Mouse (Mus musculus) CH12.LX (cell line): ENCODE results near the gene Mrpl14. TPM values are rescaled to one million over a fixed set of nuclear protein-coding genes. Genes with fewer than 3 reads are reported as not detected.
A peak's percentile ranks its signal among the peaks of the same experiment; 100 is the strongest.

Experiments used
- DNase-seq: peaks from one replicate; pipeline ENCODE4 v3.0.0-alpha.2; 2013; ENCODE audit errors: extremely low read depth
- H3K27ac ChIP-seq: 2 replicates; pipeline ENCODE4 v1.5.1; 2012; ENCODE audit warnings: low read depth, mild to moderate bottlenecking, control low read depth, moderate library complexity; ENCODE audit not compliant: insufficient read depth
- H3K27me3 ChIP-seq: replicated peaks from 2 replicates; pipeline ENCODE3; 2012; ENCODE audit warnings: inconsistent platforms
- H3K36me3 ChIP-seq, 2 experiments: replicated peaks in 1 of 2; 2 replicates each; pipeline versions ENCODE3 to v1.6.1; 2012; ENCODE audit warnings: inconsistent platforms in 1 of 2, low read length in 1 of 2, mild to moderate bottlenecking in 1 of 2, mixed read lengths in 1 of 2, moderate library complexity in 1 of 2; ENCODE audit not compliant: control insufficient read depth in 1 of 2, insufficient read depth in 1 of 2
- H3K4me1 ChIP-seq, 2 experiments: 2 replicates each; pipeline ENCODE4 v1.6.1; 2012; ENCODE audit warnings: inconsistent platforms in 1 of 2, moderate library complexity in 1 of 2; ENCODE audit not compliant: insufficient read depth in 2 of 2, control insufficient read depth in 1 of 2
- H3K4me2 ChIP-seq: 2 replicates; pipeline ENCODE4 v1.6.1; 2012; ENCODE audit warnings: low read depth, mild to moderate bottlenecking, control low read depth; ENCODE audit not compliant: poor library complexity, insufficient read depth, severe bottlenecking
- H3K4me3 ChIP-seq, 3 experiments: fragments of 150-350 bp in 1 of 3; sonication (generic) in 1 of 3; replicated peaks in 1 of 3; 2 replicates each; pipeline versions ENCODE3 to v1.5.1; 2011 to 2012; ENCODE audit warnings: low read depth in 2 of 3, low read length in 2 of 3, mild to moderate bottlenecking in 2 of 3, moderate library complexity in 2 of 3, control low read depth in 1 of 3, improper control_type of control experiment in 1 of 3, inconsistent platforms in 1 of 3, mixed read lengths in 1 of 3; ENCODE audit not compliant: poor library complexity in 1 of 3
- H3K79me2 ChIP-seq: replicated peaks from 2 replicates; pipeline ENCODE4 v1.6.1; 2012; ENCODE audit warnings: mild to moderate bottlenecking, moderate library complexity; ENCODE audit not compliant: control insufficient read depth, poor library complexity, insufficient read depth, severe bottlenecking; ENCODE audit errors: extremely low read depth
- H3K9ac ChIP-seq: 2 replicates; pipeline ENCODE4 v1.6.1; 2012; ENCODE audit warnings: low read depth, mild to moderate bottlenecking, control low read depth, moderate library complexity; ENCODE audit not compliant: insufficient read depth
- H3K9me3 ChIP-seq: replicated peaks from 2 replicates; pipeline ENCODE3; 2012; ENCODE audit warnings: low read length, inconsistent platforms, mixed read lengths
- BHLHE40 ChIP-seq: IDR thresholded peaks from 2 replicates; pipeline ENCODE4 v1.6.1; 2011; ENCODE audit warnings: mild to moderate bottlenecking, low read depth, low read length, improper control_type of control experiment
- CHD1 ChIP-seq: IDR thresholded peaks from 2 replicates; pipeline ENCODE4 v1.6.1; 2012; ENCODE audit warnings: low read depth, low read length, improper control_type of control experiment, inconsistent platforms
- CHD2 ChIP-seq: IDR thresholded peaks from 2 replicates; pipeline ENCODE4 v1.6.1; 2011; ENCODE audit warnings: low read length, improper control_type of control experiment
- CTCF ChIP-seq, 2 experiments: IDR thresholded peaks in 1 of 2; conservative IDR thresholded peaks in 1 of 2; 2 replicates each; pipeline ENCODE4 v1.5.1; 2011 to 2012; ENCODE audit warnings: low read depth in 2 of 2, low read length in 2 of 2, improper control_type of control experiment in 1 of 2, inconsistent platforms in 1 of 2, mild to moderate bottlenecking in 1 of 2, moderate library complexity in 1 of 2
- ELF1 ChIP-seq: IDR thresholded peaks from 2 replicates; pipeline ENCODE4 v1.6.1; 2014; ENCODE audit warnings: low read depth, mild to moderate bottlenecking, inconsistent platforms, low read length, improper control_type of control experiment
- EP300 ChIP-seq: IDR thresholded peaks from 2 replicates; pipeline ENCODE4 v1.6.1; 2011; ENCODE audit warnings: low read length, improper control_type of control experiment
- ETS1 ChIP-seq: conservative IDR thresholded peaks from 2 replicates; pipeline ENCODE4 v1.6.1; 2012; ENCODE audit warnings: low read depth, mild to moderate bottlenecking, inconsistent platforms, low read length, improper control_type of control experiment, moderate library complexity
- GABPA ChIP-seq: IDR thresholded peaks from 2 replicates; pipeline ENCODE4 v1.6.1; 2012; ENCODE audit warnings: low read depth, low read length, improper control_type of control experiment, inconsistent platforms; ENCODE audit not compliant: insufficient replicate concordance
- HCFC1 ChIP-seq: IDR thresholded peaks from 2 replicates; pipeline ENCODE4 v1.6.1; 2012; ENCODE audit warnings: low read depth, mild to moderate bottlenecking, inconsistent platforms, low read length, improper control_type of control experiment
- KAT2A ChIP-seq: IDR thresholded peaks from 2 replicates; pipeline ENCODE4 v1.6.1; 2012; ENCODE audit warnings: low read length, improper control_type of control experiment, inconsistent platforms; ENCODE audit not compliant: insufficient replicate concordance
- MAX ChIP-seq: IDR thresholded peaks from 2 replicates; pipeline ENCODE4 v1.6.1; 2011; ENCODE audit warnings: low read length, improper control_type of control experiment
- MAZ ChIP-seq: IDR thresholded peaks from 2 replicates; pipeline ENCODE4 v1.6.1; 2012; ENCODE audit warnings: low read depth, mild to moderate bottlenecking, inconsistent platforms, low read length, improper control_type of control experiment, moderate library complexity
- MEF2A ChIP-seq: IDR thresholded peaks from 2 replicates; pipeline ENCODE4 v1.6.1; 2014; ENCODE audit warnings: low read depth, mild to moderate bottlenecking, inconsistent platforms, low read length, improper control_type of control experiment, borderline replicate concordance
- MXI1 ChIP-seq: IDR thresholded peaks from 2 replicates; pipeline ENCODE4 v1.6.1; 2011; ENCODE audit warnings: mild to moderate bottlenecking, low read depth, low read length, improper control_type of control experiment
- NELFE ChIP-seq: IDR thresholded peaks from 2 replicates; pipeline ENCODE4 v1.6.1; 2011; ENCODE audit warnings: low read depth, low read length, improper control_type of control experiment
- PAX5 ChIP-seq: IDR thresholded peaks from 2 replicates; pipeline ENCODE4 v1.6.1; 2012; ENCODE audit warnings: low read length, inconsistent platforms, mixed read lengths
- POLR2AphosphoS2 ChIP-seq: IDR thresholded peaks from 2 replicates; pipeline ENCODE4 v1.6.1; 2011; ENCODE audit warnings: low read depth, low read length, improper control_type of control experiment
- SMC3 ChIP-seq: IDR thresholded peaks from 2 replicates; pipeline ENCODE4 v1.6.1; 2011; ENCODE audit warnings: low read depth, low read length, improper control_type of control experiment
- TBP ChIP-seq: conservative IDR thresholded peaks from 2 replicates; pipeline ENCODE4 v1.6.1; 2011; ENCODE audit warnings: low read depth, low read length, improper control_type of control experiment
- TCF12 ChIP-seq: IDR thresholded peaks from 2 replicates; pipeline ENCODE4 v1.6.1; 2014; ENCODE audit warnings: low read depth, mild to moderate bottlenecking, inconsistent platforms, low read length, improper control_type of control experiment
- USF1 ChIP-seq: IDR thresholded peaks from 2 replicates; pipeline ENCODE4 v1.6.1; 2014; ENCODE audit warnings: low read depth, mild to moderate bottlenecking, inconsistent platforms, low read length, improper control_type of control experiment
- ZC3H11A ChIP-seq: IDR thresholded peaks from 2 replicates; pipeline ENCODE4 v1.6.1; 2012; ENCODE audit warnings: low read depth, mild to moderate bottlenecking, inconsistent platforms, low read length, improper control_type of control experiment
- ZMIZ1 ChIP-seq: IDR thresholded peaks from 2 replicates; pipeline ENCODE4 v1.6.1; 2012; ENCODE audit warnings: low read depth, mild to moderate bottlenecking, inconsistent platforms, low read length, improper control_type of control experiment
- dilution Hi-C: fragments of 300-500 bp; cut with MboI; formaldehyde crosslinking; loops from 2 replicates; pipeline ENCODE4 v1.14.3; 2020; ENCODE audit warnings: low sequenced_read_pairs; ENCODE audit not compliant: extremely low pct_unique_long_range_greater_than_20kb, extremely low pct_ligation_motif_present
- in situ Hi-C: fragments of 300-500 bp; cut with MboI; formaldehyde crosslinking; loops from 3 replicates; pipeline ENCODE4 v1.14.3; 2019; ENCODE audit warnings: low sequenced_read_pairs, low pct_ligation_motif_present, low pct_unique_long_range_greater_than_20kb, mixed read lengths
- polyA plus RNA-seq: library from polyadenylated mRNA; unstranded; fragments of >175 nt; gene quantifications from 2 replicates; pipeline ENCODE4 v1.2.1, GENCODE M21; 2012; ENCODE audit warnings: low read depth; ENCODE audit not compliant: insufficient read length
- total RNA-seq, 2 experiments: library from RNA; depleted of rRNA; stranded (reverse); fragments of 300-350 nt in 1 of 2; fragments of >200 nt in 1 of 2; gene quantifications; 2 replicates each; pipeline ENCODE4 v1.2.3; 2012 to 2014

Mrpl14 gene
- total and polyA plus RNA-seq, 3 experiments: 46.1 to 62.5 (median 56.9) TPM

DNA sequence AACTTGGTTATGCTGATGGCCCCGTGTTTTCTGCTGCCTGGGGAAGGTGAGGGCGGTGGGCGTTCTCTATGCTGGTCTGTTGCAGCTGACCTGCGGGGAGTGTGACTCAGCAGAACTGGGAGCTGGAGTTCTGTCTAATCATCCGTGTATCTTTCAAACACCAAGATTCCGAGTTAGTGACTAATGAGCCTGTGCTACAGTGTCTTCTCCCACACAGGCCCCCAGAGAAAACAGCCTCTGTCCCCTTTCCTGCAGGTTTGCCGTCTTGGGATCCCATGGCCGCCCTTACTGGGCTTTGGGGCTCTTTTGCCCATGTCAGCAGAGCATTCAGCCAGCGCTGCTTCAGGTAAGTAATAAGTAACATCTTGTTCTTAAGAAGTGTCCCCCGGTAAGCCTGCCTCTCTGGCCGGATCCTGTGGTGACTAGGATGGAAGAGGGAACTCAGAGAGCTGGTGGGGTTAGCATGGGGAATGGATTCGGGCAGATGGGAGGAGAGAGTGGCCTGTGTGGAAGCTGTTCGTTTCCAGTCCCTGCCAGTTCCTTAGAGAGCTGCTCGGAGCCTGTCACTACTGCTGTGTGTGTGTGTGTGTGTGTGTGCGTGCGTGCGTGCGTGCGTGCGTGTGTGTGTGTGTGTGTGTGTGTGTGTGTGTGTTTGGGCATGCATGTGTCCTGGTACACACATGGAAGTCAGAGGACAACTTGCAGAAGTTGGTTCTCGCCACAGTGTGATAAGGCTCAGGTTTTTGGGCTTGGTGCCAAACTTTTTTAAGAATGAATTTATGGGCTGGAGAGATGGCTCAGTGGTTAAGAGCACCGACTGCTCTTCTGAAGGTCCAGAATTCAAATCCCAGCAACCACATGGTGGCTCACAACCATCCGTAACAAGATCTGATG, 9.4 kb downstream of the Mrpl14 start:
- no peaks in the 10 kb centered on the region for H3K27me3 ChIP-seq
- no peak for TF ChIP-seq MXI1
- TF ChIP-seq CHD2: no peak
- TF ChIP-seq USF1: no peak
- TF ChIP-seq MAZ: no peak
- TF ChIP-seq SMC3: no peak
- TF ChIP-seq CTCF (conservative IDR thresholded peaks at IDR 0.05 in 1 of 2, IDR thresholded peaks at IDR 0.05 in 1 of 2; ENCODE audit: low read depth in 2 of 2, low read length in 2 of 2): no peak
- TF ChIP-seq ETS1: peak; percentile 28
- TF ChIP-seq POLR2AphosphoS2: no peak
- no peak for TF ChIP-seq CHD1
- no peak for TF ChIP-seq ZC3H11A
- no peak for TF ChIP-seq NELFE
- no peak for TF ChIP-seq PAX5
- no peak for TF ChIP-seq ZMIZ1
- TF ChIP-seq BHLHE40: peak; percentile 15; the same call in 1 of the 2 replicates
- no peak overlapping the region for H3K4me3 ChIP-seq
- H3K9ac ChIP-seq: no peak overlapping the region
- no peak overlapping the region for H3K27ac ChIP-seq
- H3K4me1 ChIP-seq: peaks cover 16 to 46% of the 10 kb centered on the region in 2 experiments
- in situ Hi-C loops: no loop called here
- no peaks in the 10 kb centered on the region for H3K9me3 ChIP-seq
- no peaks in the 10 kb centered on the region; the same call in 1 of the 2 replicates for H3K79me2 ChIP-seq
- H3K36me3 ChIP-seq: peaks cover 9 to 42% of the 10 kb centered on the region in 2 experiments
- dilution Hi-C loops: no loop called here
- DNase-seq: no peak
- H3K4me2 ChIP-seq: no peak overlapping the region

DNA sequence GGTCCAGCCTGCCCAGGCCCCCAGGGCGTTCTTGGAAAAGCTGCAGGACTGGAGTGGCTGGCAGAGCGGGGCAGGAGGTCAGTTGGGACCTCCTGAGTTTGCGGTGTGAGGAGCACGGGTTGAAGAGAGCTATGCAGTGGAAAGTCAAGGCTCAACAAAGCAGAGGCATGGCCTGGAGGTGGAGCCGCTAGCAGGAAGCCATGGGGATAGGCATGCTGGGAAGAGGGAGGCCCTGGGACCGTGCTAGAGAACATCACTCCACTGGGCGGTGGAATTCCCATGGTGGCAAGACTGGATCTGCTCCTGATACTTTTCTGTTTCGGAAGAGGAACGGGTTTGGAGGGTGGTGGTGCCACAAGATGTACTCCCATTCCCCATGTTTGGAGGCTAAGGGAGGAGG, 10.9 kb downstream of the Mrpl14 start:
- dilution Hi-C loops: no loop called here
- H3K4me3 ChIP-seq: no peak overlapping the region
- H3K4me2 ChIP-seq: no peak overlapping the region
- peaks cover 9 to 38% of the 10 kb centered on the region in 2 experiments for H3K36me3 ChIP-seq
- peaks cover 15 to 38% of the 10 kb centered on the region in 2 experiments for H3K4me1 ChIP-seq
- no peaks in the 10 kb centered on the region; the same call in 1 of the 2 replicates for H3K79me2 ChIP-seq
- no peaks in the 10 kb centered on the region for H3K9me3 ChIP-seq
- no peaks in the 10 kb centered on the region for H3K27me3 ChIP-seq
- H3K9ac ChIP-seq: no peak overlapping the region
- DNase-seq: no peak
- no peak for TF ChIP-seq ELF1
- TF ChIP-seq GABPA: no peak
- TF ChIP-seq EP300: no peak
- TF ChIP-seq KAT2A: no peak
- no peak for TF ChIP-seq HCFC1
- TF ChIP-seq MAX: no peak
- TF ChIP-seq CTCF (conservative IDR thresholded peaks at IDR 0.05 in 1 of 2, IDR thresholded peaks at IDR 0.05 in 1 of 2; ENCODE audit: low read depth in 2 of 2, low read length in 2 of 2): no peak
- TF ChIP-seq MEF2A: no peak
- no peak for TF ChIP-seq TBP
- no peak for TF ChIP-seq CHD2
- TF ChIP-seq PAX5: no peak
- no peak for TF ChIP-seq TCF12
- TF ChIP-seq ZC3H11A: no peak
- TF ChIP-seq USF1: no peak
- TF ChIP-seq, all 38 proteins: peak for 0
- in situ Hi-C loops: no loop called here
- H3K27ac ChIP-seq: no peak overlapping the region
